Mouse (Mus musculus) liver, embryonic 12.5 days (tissue): ENCODE data around the gene Phlda3. TPM values are rescaled to one million over a fixed set of nuclear protein-coding genes. Genes with fewer than 3 reads are reported as not detected.

Source experiments
- ATAC-seq: fragments of 200-750 bp; cut with Nextera tagmentation; 2 replicates; pipeline ENCODE4 v1.8.0; 2017; ENCODE audit warnings: moderate number of reproducible peaks, mild to moderate bottlenecking, moderate library complexity
- H3K27ac ChIP-seq: fragments of 300-500 bp; sonication (generic); 2 replicates; pipeline ENCODE4 v1.5.1; 2016; ENCODE audit warnings: mild to moderate bottlenecking
- H3K27me3 ChIP-seq: fragments of 300-500 bp; sonication (generic); replicated peaks from 2 replicates; pipeline ENCODE4 v1.6.1; 2016; ENCODE audit warnings: mild to moderate bottlenecking, moderate library complexity
- H3K36me3 ChIP-seq: fragments of 300-500 bp; sonication (generic); 2 replicates; pipeline ENCODE4 v1.6.1; 2016; ENCODE audit warnings: mild to moderate bottlenecking, moderate library complexity
- H3K4me1 ChIP-seq: fragments of 300-500 bp; sonication (generic); 2 replicates; pipeline ENCODE4 v1.6.1; 2016
- H3K4me2 ChIP-seq: fragments of 300-500 bp; sonication (generic); 2 replicates; pipeline ENCODE4 v1.6.1; 2016; ENCODE audit warnings: mild to moderate bottlenecking, moderate library complexity
- H3K4me3 ChIP-seq: fragments of 300-500 bp; sonication (generic); 2 replicates; pipeline ENCODE4 v1.5.1; 2016; ENCODE audit warnings: mild to moderate bottlenecking, moderate library complexity
- H3K9ac ChIP-seq: fragments of 300-500 bp; sonication (generic); 2 replicates; pipeline ENCODE4 v1.6.1; 2016; ENCODE audit warnings: mild to moderate bottlenecking, moderate library complexity
- H3K9me3 ChIP-seq: fragments of 300-500 bp; sonication (generic); replicated peaks from 2 replicates; pipeline ENCODE4 v1.6.1; 2016; ENCODE audit warnings: mild to moderate bottlenecking, moderate library complexity
- WGBS: fragments of 180-500 bp; shearing (Covaris S2); methylation state at CpG from one replicate; pipeline ENCODE4 v1.1.7; 2016; ENCODE audit not compliant: insufficient replicate concordance; 5-methylcytosine and 5-hydroxymethylcytosine counted together
- polyA plus RNA-seq: library from polyadenylated mRNA; unstranded; fragments of >200 nt; fragmentation: Nextera tagmentation; extraction: Ambion mirVana; gene quantifications from 2 replicates; pipeline ENCODE4 v1.2.1, GENCODE M21; 2016

Gene Phlda3
- polyA plus RNA-seq: 11.4 and 11.9 TPM in 2 replicates

DNA sequence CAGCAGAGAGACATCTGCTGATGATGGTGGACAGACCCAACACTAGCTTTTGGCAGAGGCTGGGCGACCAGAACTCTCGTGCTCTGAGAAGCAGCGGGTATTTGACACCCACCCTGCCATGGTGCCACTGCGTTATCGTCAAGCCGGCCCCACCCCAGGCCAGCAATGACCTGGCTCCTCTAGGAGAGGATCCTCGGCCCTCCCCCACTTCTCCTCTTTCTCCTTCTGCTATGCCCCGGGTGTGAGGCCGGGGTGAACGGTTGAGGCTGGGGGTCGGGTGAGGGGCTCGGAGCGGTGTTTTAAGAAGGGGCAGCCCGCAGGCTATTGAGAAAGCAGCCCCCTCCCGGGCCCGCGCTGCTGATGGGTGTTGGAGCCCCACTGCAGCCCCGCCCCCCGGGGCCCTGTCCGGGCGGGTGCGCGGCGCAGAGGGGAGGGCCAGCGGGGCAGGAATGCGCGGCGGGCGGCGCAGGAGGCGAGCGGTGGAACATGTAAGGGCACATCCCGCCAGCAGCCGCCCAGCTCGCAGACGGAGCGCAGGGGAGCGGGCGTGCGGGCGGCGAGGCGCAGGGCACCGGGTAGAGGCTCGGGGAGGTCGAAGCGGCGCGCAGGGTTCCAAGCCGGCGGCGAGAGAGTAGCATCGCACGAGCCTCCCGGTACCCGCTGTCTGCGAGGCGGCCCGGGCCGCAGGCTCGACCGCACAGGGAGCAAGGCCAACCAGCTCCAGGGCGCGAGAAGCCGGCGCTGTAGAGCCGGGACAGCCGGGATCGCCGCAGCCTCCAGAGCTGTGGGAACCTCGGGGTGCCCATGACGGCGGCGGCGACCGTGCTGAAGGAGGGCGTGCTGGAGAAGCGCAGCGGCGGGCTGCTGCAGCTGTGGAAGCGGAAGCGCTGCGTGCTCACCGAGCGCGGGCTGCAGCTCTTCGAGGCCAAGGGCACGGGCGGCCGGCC lies at the start of gene Phlda3:
Phlda3 (plus strand) TSS at position 475 of the 947 bp plus-strand sequence.
- no peaks in the 10 kb centered on the region for H3K9me3 ChIP-seq
- peak within 1 kb of the TSS; percentile 61 for H3K27ac ChIP-seq
- peaks cover 74% of the 10 kb centered on the region for H3K27me3 ChIP-seq
- under 1% methylated on average over 86 of the region's 90 CpGs for WGBS
- H3K9ac ChIP-seq: peak within 1 kb of the TSS; percentile 65
- peak; percentile 83 for ATAC-seq
- H3K4me3 ChIP-seq: peak within 1 kb of the TSS; percentile 63
- peaks cover 33% of the 10 kb centered on the region for H3K4me1 ChIP-seq
- H3K4me2 ChIP-seq: peak within 1 kb of the TSS; percentile 94
- peaks cover 12% of the 10 kb centered on the region for H3K36me3 ChIP-seq

DNA sequence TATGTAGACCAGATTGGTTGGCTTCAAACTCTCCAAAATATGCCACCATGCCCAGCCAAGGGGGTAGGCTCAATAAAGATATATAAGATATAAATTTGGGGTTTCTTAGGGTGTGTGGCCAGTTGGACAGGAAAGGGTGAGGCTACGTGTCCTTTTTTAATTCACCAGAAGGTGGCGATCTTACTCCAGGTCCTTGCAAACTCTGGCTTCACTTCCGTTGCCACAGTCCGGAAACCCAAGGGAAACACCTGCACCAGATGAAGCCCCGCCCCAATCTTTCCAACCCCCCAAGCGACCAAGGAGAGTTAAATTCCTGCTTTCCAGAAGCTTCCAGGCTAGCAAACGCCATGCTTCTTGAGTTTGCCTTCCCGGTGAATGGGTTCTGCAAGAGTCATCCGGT lies 46.4 kb upstream of the Phlda3 start:
- no peaks in the 10 kb centered on the region for H3K9me3 ChIP-seq
- no peak overlapping the region for H3K9ac ChIP-seq
- H3K36me3 ChIP-seq: no peaks in the 10 kb centered on the region
- no peak overlapping the region for H3K27ac ChIP-seq
- WGBS: 19% methylated on average over 9 of the region's 9 CpGs
- no peaks in the 10 kb centered on the region for H3K27me3 ChIP-seq
- no peak overlapping the region for H3K4me3 ChIP-seq
- ATAC-seq: no peak
- peaks cover 40% of the 10 kb centered on the region for H3K4me1 ChIP-seq
- peak overlapping the region; percentile 35 for H3K4me2 ChIP-seq

DNA sequence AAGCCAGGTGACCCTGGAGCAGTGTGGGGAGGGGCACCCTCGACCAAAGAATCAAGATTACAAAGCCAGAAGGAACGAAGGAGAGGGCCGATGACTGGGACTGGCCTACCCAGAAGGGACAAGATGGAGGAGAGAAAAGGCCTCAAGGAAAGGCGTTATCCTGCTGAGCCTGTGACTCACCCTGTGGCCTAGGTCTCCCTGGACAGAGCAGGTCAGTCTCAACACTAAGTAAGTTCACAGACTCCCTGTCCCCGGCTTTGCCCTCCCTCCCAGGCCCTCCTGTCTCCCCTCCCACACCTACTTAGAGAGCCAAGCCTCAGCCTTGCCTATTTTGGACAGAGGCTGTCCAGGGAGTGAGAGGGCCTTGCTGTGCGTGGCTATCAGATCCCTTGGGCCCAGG lies 45.9 kb upstream of the Phlda3 start, which contains the start of gene Csrp1:
Csrp1 (plus strand) TSS at position 79 of the 400 bp plus-strand sequence.
- Histone ChIP-seq H3K4me1 (peaks cover 35% of the 10 kb centered on the region), H3K4me3 (no peak within 1 kb of the TSS), H3K4me2 (peak within 1 kb of the TSS; percentile 35), H3K36me3 (no peaks in the 10 kb centered on the region), H3K27ac (no peak within 1 kb of the TSS), H3K9ac (no peak within 1 kb of the TSS), H3K27me3 (no peaks in the 10 kb centered on the region), H3K9me3 (no peaks in the 10 kb centered on the region)
- peak; percentile 21; the same call in 1 of the 2 replicates for ATAC-seq
- 55% methylated on average over 6 of the region's 6 CpGs for WGBS

DNA sequence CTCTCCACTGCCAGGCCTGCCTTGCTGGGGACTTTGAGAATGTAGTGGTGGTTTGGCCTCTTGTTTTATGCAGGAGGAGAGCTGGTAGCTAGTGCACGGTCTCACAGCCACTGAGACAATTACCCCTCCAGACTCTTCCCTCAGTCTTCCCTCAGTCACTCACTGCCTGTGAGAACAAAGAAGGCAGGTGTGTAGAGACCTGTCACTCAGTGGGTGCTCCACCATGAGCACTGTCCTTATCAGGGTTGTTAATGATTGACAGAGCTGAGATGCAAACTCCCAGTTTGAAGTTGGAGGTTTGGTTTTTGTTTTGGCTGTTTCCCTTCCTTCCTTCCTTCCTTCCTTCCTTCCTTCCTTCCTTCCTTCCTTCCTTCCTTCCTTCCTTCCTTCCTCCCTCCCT lies 42.9 kb upstream of the Phlda3 start:
- no peak for ATAC-seq
- no peaks in the 10 kb centered on the region for H3K9me3 ChIP-seq
- H3K27me3 ChIP-seq: no peaks in the 10 kb centered on the region
- H3K4me2 ChIP-seq: no peak overlapping the region
- no peak overlapping the region for H3K4me3 ChIP-seq
- H3K9ac ChIP-seq: no peak overlapping the region
- WGBS: 48% methylated on average over 1 of the region's 1 CpGs
- H3K27ac ChIP-seq: no peak overlapping the region
- H3K36me3 ChIP-seq: no peaks in the 10 kb centered on the region
- peaks cover 36% of the 10 kb centered on the region for H3K4me1 ChIP-seq

DNA sequence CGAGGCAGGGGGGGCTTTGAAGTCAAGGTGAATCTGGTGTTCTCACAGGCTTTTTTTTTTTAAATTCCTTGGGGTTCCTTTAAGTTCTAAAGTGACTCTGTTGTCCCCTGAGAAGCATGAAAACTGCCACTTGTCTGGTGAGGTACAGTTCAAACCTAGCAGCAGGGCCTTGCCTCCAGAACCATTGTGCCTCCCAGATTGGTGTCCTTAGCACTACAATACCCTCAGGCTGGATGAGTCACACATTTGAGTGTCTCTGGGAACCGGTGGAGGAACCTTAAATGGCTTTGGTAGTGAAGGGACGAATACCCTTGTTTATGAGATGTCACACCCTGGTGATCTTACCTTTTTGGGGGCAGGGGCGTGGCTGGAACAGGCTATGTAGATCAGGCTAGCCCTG lies 41.8 kb upstream of the Phlda3 start:
- no peaks in the 10 kb centered on the region for H3K27me3 ChIP-seq
- no peaks in the 10 kb centered on the region for H3K36me3 ChIP-seq
- WGBS: 58% methylated on average over 4 of the region's 4 CpGs
- peaks cover 44% of the 10 kb centered on the region for H3K4me1 ChIP-seq
- H3K4me2 ChIP-seq: no peak overlapping the region
- H3K9ac ChIP-seq: no peak overlapping the region
- H3K4me3 ChIP-seq: no peak overlapping the region
- no peak for ATAC-seq
- no peaks in the 10 kb centered on the region for H3K9me3 ChIP-seq
- H3K27ac ChIP-seq: 0 out of 2 replicates have a peak overlapping the region, but pooled peaks have one; percentile 6

DNA sequence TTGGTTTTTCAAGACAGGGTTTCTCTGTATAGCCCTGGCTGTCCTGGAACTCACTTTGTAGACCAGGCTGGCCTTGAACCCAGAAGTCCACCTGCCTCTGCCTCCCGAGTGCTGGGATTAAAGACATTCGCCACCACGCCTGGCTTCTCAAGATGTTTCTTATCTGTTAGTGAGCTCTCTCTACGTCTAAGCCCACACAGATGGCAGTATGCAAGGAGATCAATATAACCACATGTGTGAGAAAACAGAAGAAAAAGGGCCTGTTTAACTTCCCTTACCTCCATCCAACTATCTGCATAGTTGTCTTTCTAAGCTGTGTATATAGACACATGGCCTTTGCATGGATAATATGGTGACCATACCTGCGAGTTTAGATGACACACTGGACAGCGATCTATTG lies 40.6 kb upstream of the Phlda3 start:
- Histone ChIP-seq H3K4me2 (no peak overlapping the region), H3K27ac (peak overlapping the region; percentile 26; the same call in 1 of the 2 replicates), H3K9ac (no peak overlapping the region), H3K36me3 (no peaks in the 10 kb centered on the region), H3K9me3 (no peaks in the 10 kb centered on the region), H3K4me3 (no peak overlapping the region), H3K4me1 (peaks cover 44% of the 10 kb centered on the region), H3K27me3 (no peaks in the 10 kb centered on the region)
- no peak for ATAC-seq
- 55% methylated on average over 6 of the region's 6 CpGs for WGBS

DNA sequence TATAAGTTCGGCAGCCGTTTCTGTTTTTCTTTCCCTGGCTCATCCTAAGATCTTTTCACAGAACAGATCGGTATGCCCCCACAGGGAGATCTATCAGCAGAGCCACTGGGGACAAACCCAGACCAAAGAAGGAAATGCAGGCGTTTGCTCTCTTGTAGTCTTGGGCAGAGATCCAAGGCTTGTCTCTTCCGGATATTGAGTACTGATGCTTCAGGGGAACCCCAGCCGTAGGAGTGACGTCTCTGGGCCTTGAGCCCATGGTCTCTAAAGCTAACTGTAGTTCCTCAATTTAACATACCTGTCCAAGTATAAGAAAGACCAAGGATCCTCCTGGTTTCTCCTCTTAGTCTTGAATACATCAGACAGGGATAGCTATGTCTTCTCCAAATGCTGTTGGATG lies 40.0 kb upstream of the Phlda3 start:
- no peaks in the 10 kb centered on the region for H3K27me3 ChIP-seq
- H3K9ac ChIP-seq: no peak overlapping the region
- H3K4me2 ChIP-seq: no peak overlapping the region
- ATAC-seq: no peak
- H3K27ac ChIP-seq: no peak overlapping the region
- H3K4me1 ChIP-seq: peaks cover 44% of the 10 kb centered on the region
- no peak overlapping the region for H3K4me3 ChIP-seq
- H3K36me3 ChIP-seq: no peaks in the 10 kb centered on the region
- WGBS: 65% methylated on average over 7 of the region's 7 CpGs
- no peaks in the 10 kb centered on the region for H3K9me3 ChIP-seq

DNA sequence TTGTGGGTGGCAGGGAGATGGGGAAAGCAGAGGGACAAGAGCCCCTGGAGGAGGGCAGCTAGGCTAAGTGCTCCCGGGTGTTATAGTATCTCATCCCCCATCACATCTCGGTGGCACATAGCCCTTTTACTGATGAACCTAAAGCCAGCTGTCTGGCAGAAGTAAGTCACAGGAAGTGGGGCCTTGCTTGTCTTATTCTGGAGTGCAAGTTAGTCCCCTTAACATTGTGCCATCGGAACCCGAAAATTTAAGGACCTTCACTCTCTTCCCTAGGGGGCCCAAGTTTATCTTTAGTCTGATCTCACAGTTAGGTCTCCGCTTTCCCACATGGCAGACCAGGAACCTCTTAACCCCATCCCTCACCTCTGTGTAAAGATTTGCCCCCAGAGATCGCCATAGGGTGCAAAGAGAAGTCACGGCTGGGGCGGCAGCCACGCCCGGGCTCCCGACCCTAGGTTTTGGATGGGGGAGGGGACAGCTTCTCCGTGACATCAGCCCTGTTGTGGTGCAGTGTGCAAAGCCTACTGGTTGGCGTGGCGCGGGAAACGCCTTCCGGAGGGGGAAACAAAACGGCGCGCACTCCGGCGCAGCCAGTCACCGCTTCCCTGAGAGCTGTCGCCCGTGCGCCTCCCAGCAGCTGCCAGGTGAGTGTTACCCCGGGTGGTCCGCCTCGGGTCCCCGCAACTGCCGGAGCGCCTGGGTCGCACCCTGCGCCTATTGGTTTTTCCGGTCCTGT lies 37.1 kb upstream of the Phlda3 start:
- H3K4me2 ChIP-seq: peak overlapping the region; percentile 89
- no peaks in the 10 kb centered on the region for H3K9me3 ChIP-seq
- H3K36me3 ChIP-seq: 0 out of 2 replicates have a peak, but pooled peaks cover 3% of the 10 kb centered on the region
- H3K4me1 ChIP-seq: peaks cover 62% of the 10 kb centered on the region
- peak overlapping the region; percentile 72 for H3K4me3 ChIP-seq
- peak; percentile 89 for ATAC-seq
- peak overlapping the region; percentile 84 for H3K9ac ChIP-seq
- no peaks in the 10 kb centered on the region for H3K27me3 ChIP-seq
- WGBS: 2% methylated on average over 35 of the region's 35 CpGs
- peak overlapping the region; percentile 82 for H3K27ac ChIP-seq

DNA sequence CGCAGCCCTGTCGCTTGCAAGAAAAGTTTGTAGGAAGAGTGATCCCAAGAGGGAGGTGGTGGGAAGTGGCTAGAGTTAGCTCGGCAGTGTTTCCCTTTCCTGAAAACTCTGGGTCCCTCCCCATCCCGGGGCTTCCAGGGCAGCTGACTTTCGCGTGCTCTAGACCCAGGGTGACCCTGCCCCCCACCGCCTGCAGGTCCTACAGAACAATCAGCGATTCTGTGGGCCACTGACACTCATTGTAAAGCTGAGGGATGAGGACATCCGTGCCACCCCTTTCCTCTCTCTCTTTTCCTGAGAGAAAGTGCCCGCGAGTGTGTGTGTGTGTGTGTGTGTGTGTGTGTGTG lies 36.6 kb upstream of the Phlda3 start:
- peak overlapping the region; percentile 82 for H3K27ac ChIP-seq
- peak overlapping the region; percentile 89 for H3K4me2 ChIP-seq
- under 1% methylated on average over 11 of the region's 11 CpGs for WGBS
- H3K36me3 ChIP-seq: 0 out of 2 replicates have a peak, but pooled peaks cover 3% of the 10 kb centered on the region
- peak; percentile 36 for ATAC-seq
- peak overlapping the region; percentile 84 for H3K9ac ChIP-seq
- peak overlapping the region; percentile 72 for H3K4me3 ChIP-seq
- H3K9me3 ChIP-seq: no peaks in the 10 kb centered on the region
- peaks cover 65% of the 10 kb centered on the region for H3K4me1 ChIP-seq
- H3K27me3 ChIP-seq: no peaks in the 10 kb centered on the region

DNA sequence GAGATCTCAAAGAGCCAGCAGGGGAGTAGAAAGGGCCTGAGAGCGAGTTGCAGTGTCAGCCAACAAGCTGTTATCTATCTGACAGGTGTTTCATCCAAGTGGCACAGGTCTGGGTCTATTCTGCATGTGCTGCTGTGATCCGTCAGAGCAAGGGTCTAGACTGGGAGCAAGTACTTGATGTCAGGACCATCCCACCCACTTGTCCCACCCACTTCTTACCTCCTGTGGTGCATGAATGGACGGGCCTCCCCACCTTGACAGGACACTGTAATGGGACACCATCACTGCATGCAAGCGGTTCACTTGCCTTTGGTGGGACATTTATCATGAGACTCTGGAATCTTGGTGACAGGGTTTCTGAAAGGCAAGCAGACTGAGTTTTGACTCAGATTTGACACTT lies 36.1 kb upstream of the Phlda3 start:
- 0 out of 2 replicates have a peak, but pooled peaks cover 3% of the 10 kb centered on the region for H3K36me3 ChIP-seq
- peak overlapping the region; percentile 84 for H3K9ac ChIP-seq
- H3K27me3 ChIP-seq: no peaks in the 10 kb centered on the region
- H3K27ac ChIP-seq: peak overlapping the region; percentile 82
- H3K9me3 ChIP-seq: no peaks in the 10 kb centered on the region
- ATAC-seq: peak; percentile 13; the same call in 1 of the 2 replicates
- H3K4me1 ChIP-seq: peaks cover 70% of the 10 kb centered on the region
- 25% methylated on average over 4 of the region's 4 CpGs for WGBS
- peak overlapping the region; percentile 72 for H3K4me3 ChIP-seq
- H3K4me2 ChIP-seq: peak overlapping the region; percentile 89

DNA sequence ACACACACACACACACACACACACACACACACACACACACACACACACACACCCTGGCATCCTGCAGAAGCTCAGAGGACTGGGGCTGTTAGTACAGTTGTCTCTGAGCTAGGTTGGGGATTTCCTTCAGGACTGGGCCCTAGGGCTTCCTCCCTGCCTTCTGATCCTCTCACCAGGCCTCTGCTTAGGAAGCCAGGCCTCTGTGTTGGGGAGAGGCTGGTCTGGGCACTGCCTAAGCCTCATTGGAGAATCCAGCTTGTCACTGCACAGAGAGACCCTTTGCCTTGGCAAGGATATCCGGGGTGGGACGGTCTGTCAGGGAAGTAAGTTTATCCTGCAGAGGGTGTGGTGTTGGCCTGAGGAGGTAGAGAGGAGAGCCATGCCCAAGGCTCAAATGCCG lies 35.6 kb upstream of the Phlda3 start:
- Histone ChIP-seq H3K36me3 (0 out of 2 replicates have a peak, but pooled peaks cover 3% of the 10 kb centered on the region), H3K9ac (peak overlapping the region; percentile 84), H3K27ac (peak overlapping the region; percentile 82), H3K4me2 (peak overlapping the region; percentile 89), H3K4me1 (peaks cover 74% of the 10 kb centered on the region), H3K9me3 (no peaks in the 10 kb centered on the region), H3K4me3 (peak overlapping the region; percentile 72), H3K27me3 (no peaks in the 10 kb centered on the region)
- peak; percentile 8; the same call in 1 of the 2 replicates for ATAC-seq
- 18% methylated on average over 3 of the region's 3 CpGs for WGBS
